Mouse (Mus musculus) induced T-regulatory cell, adult 2 months (primary cell): ENCODE results near the gene Rnf207.

Source experiments
- DNase-seq: peaks from one replicate; pipeline ENCODE4 v3.0.0-alpha.2; 2012; ENCODE audit warnings: low read depth

Gene Rnf207

DNA sequence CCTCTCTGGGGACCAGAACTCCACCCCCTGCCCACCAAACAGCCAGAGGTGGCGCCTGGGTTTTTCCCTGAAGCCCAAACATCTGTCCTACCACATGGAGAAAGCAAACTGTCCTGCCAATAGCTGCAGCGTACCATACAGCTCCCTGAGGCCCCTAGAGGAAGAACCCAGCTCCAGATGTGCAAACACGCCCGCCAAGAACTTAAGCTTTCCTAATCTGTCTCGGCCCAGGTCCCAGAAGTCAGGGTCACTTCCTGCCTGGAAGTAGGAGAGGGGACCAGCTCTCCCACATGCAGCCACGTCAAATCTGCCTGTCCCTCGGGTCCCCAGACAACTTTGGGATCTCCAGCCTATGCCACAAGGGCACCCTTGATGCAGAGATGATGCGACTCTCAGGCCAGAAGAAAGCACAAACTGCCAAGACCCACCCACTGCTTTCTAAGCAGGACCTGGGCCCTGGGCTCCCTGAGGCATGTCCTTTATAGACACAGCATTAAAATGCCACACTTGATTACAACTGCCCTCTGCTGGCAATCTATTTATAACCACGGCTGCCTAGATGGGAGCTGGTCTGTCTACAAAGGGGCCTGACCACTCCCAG is 46.2 kb downstream of the Rnf207 start:
- DNase-seq, result no peak

GRCm38 (mm10) chr4:152272006-152272405 is 46.8 kb downstream of the Rnf207 start:
- no peak for DNase-seq

DNA sequence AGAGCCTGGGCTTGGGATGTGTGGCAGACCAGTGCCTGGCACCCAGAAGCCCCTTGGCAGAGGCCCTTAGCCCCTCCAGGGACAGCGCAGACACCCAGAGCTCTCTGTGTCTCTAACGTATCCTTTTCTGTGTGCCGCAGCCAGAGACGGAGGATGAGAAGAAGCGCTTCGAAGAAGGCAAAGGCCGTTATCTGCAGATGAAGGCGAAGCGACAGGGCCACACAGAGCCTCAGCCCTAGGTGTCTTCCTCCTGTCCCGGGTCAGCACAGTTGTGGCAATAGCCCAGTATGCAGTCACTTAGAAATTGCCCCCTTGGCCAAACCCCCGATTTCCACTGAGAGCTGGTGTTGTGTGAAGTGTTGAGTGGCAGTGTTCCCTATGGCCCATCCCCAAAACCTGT is 47.5 kb downstream of the Rnf207 start:
- no peak for DNase-seq

- no peak for DNase-seq
Observed at GRCm38 (mm10) chr4:152270599-152270998, 48.2 kb downstream of the Rnf207 start.

DNA sequence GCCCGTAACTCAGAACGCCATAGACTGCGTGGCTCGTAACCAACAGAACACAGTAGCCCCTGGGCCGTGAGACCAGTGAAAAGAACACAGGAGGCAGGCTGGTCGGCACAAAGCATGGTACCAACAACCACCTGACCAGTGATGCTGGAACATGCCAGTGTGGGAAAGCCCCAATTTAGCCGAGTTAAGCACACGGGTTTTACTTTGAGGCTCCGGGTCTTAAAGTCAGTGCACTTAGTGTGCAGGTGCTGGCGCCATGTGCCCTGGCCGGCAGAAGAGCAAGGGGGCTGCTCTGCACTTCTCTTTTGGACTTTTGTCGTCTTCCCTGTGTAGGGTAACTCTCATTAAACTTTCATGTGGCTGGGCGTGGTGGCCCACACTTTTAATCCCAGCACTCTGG is 48.8 kb downstream of the Rnf207 start:
- DNase-seq, result no peak

DNA sequence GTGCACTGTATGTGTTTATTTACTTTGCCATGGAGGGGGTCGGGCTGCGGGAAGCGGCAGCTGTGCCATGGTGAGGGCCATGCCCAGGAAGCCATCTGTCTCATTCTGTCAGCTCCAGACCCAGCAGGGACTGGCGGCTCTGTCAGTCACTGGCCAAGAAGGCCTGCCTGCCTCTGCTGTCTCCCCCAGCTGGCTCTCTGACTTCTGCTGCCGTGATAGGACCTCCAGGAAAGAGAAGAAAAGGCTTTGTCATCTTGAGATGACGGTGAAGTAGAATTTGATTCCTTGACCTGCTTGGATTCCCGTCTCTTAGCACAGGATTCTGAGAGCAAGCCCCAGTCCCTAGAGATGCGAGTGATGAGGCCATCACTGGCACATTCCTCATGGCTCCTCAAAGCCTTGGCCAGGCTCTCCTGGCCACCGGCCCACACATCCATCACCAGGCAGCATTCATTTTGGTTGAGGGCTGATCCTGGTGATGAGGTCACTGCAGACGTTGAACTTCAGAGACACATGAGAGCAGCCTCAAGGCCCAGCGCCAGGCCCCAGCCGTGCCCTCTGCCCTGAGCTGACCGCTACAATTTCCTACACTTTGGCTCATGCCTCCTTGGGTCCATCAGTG is 50.9 kb downstream of the Rnf207 start:
- no peak for DNase-seq

- DNase-seq, result no peak
Observed at GRCm38 (mm10) chr4:152266236-152266895, 52.4 kb downstream of the Rnf207 start.

GRCm38 (mm10) chr4:152265791-152266190 is 53.0 kb downstream of the Rnf207 start:
- DNase-seq, result no peak

GRCm38 (mm10) chr4:152264867-152265568 is 53.8 kb downstream of the Rnf207 start:
- peak; percentile 38 for DNase-seq

DNA sequence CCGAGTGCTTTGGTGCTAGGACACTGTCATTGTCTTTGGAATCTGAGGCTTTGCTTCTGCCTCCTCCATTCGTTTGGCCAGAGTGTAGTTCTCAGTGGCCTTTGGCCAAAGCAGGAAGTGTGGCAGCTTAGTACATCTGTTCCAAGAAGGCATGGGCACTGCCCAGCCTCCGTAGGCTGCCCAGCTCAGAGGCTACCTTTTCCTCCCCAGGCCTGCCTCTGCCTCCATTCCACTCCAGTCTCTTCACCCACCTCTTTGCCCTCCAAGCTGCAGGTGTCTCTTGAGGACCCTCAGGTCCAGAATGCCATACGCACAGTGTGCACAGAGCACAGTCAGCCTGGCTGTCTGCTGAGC is 54.6 kb downstream of the Rnf207 start:
- no peak for DNase-seq

DNA sequence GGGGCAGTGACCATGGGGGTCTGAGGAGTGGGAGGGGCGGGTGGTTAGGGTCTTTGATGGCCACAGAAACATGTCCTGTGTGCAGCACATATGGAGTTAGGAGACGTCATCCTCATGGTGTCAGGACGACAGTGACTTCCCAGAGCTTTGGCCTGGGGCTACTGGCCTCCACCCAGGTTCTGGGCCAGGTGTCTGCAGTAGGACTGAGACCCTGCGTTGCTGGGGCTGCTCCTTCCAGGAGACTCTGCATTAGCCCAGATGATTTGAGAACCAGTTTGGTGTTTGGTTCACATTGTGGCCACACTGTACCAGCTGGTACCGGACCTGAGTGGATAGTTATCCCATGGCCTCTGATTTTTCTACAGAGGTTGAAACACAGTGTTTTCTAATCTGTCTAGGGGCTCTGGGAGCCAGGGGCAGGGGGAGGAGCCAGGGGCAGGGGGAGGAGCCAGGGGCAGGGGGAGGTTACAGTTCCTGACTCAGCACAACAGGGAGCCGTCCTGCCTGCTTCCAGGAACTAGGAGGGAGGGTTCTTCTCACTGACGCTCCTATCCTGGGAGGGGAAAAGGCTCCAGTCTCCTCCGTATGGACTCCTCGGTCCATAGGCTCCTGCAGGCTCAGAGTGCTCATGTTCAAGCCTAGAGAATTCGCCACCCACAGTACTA is 55.1 kb downstream of the Rnf207 start:
- DNase-seq, result no peak

GRCm38 (mm10) chr4:152263089-152263488 is 55.7 kb downstream of the Rnf207 start:
- DNase-seq, result no peak

DNA sequence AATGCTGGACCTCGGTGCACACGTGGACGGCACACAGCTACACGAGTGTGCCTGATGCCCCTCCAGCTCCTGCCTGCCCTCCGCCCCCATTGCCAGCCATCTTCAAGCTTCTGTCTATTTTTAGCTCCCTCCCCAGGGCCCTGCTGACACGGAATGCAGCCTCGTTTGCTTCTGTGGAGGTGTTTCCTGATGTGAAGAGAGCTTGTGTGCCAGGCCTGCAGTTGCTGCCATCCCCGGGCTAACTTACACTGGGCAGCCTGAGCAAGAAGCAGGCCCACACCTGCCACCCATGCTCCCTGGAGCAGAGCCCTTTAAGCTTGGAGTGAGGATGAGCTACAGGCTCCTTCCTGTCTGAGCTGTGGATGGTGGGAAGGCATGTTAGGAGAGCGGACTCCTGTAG is 56.6 kb downstream of the Rnf207 start:
- no peak for DNase-seq

GRCm38 (mm10) chr4:152260451-152260850 is 58.3 kb downstream of the Rnf207 start:
- DNase-seq, result no peak

- DNase-seq, result no peak
Observed at GRCm38 (mm10) chr4:152257070-152257469, 61.7 kb downstream of the Rnf207 start.
